Mouse (Mus musculus): ENCODE data around the gene Psma3. TPM values are rescaled to one million over a fixed set of nuclear protein-coding genes. Genes with fewer than 3 reads are reported as not detected.

Psma3 gene
- total RNA-seq, 2 experiments from 2014 or later: 267 to 285 TPM

DNA sequence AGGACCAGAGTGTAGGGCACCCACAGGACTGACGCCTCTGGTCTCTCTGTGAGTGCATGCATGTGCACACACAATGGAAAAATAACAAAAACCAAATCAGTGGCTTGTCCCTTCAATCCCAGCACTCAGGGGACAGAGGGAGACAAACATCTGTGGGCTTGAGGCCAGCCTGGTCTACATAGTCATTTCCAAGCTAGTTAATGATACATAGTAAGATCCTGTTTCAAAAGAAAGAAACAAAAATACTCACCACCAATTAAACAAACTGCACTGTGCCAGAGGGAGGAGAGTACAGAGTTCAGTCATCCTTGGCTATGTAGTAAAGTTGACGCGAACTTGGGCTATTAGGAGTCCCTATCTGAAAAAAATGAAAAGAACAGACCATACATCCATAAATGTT, 69.2 kb downstream of the Psma3 start:
- DNase-seq (ENCODE audit: low spot score): no peak

DNA sequence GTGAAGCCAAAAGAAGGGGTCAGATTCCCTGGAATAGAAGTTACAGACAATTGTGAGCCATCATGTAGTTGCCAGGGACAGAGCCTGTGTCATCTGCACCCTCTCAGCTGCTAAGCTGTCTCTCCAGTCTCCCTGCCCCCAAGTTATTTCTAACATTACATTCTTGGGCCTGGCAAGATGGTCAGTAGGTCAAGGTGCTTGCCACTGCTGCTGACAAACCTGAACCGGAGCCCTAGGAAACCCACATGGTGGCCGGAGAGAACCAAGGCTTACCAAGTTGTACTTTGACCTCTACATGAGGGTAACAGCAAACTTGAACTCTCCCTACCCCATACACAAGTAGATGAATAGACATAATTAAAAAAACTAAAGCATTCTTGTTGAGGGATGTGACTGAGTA, 70.1 kb downstream of the Psma3 start:
- DNase-seq (ENCODE audit: low spot score): no peak

Other genes with a start within 250 kb of the Psma3 start
- 10 to 100 TPM; 10.2 to 18.8 TPM for gene Frmd6, start 149.1 kb upstream of the Psma3 start, total RNA-seq (2021)
- gene Actr10, start 36.8 kb upstream of the Psma3 start, total RNA-seq (2021): 100 to 1,000 TPM in 1 of 2 experiments, 10 to 100 TPM in 1; 93.2 to 103 TPM
- 1 to 10 TPM; 8.9 to 9.0 TPM for gene Arid4a, start 41.4 kb downstream of the Psma3 start, total RNA-seq (2021)
- not detected for gene Tomm20l, start 136.8 kb downstream of the Psma3 start, total RNA-seq (2021)
- 10 to 100 TPM; 22.4 to 28.5 TPM for gene Timm9, start 162.1 kb downstream of the Psma3 start, total RNA-seq (2021)
- gene 2700049A03Rik, start 162.2 kb downstream of the Psma3 start, total RNA-seq (2021): 1 to 10 TPM; 3.5 to 4.5 TPM